Mouse (Mus musculus) limb, embryonic 14.5 days (tissue): ENCODE results near the gene Uchl3. TPM values are rescaled to one million over a fixed set of nuclear protein-coding genes. Genes with fewer than 3 reads are reported as not detected.

Source experiments
- ATAC-seq: fragments of 200-750 bp; cut with Nextera tagmentation; 2 replicates; pipeline ENCODE4 v1.8.0; 2017; ENCODE audit warnings: low read depth, moderate number of reproducible peaks, moderate TSS enrichment; ENCODE audit not compliant: low FRiP score
- DNase-seq: peaks from one replicate; pipeline ENCODE4 v3.0.0-alpha.2; 2015; ENCODE audit warnings: low spot score
- H3K27ac ChIP-seq: fragments of 300-500 bp; sonication (generic); replicated peaks from 2 replicates; pipeline ENCODE4 v1.5.1; 2014; ENCODE audit warnings: low read depth, mild to moderate bottlenecking, low read length, moderate library complexity, mixed read lengths
- H3K27me3 ChIP-seq: fragments of 300-500 bp; sonication (generic); 2 replicates; pipeline ENCODE4 v1.6.1; 2014; ENCODE audit warnings: low read length, mixed read lengths; ENCODE audit not compliant: control insufficient read depth, insufficient read depth
- H3K36me3 ChIP-seq: fragments of 300-500 bp; sonication (generic); 2 replicates; pipeline ENCODE4 v1.6.1; 2014; ENCODE audit warnings: mild to moderate bottlenecking, low read length, moderate library complexity, mixed read lengths; ENCODE audit not compliant: control insufficient read depth, insufficient read depth
- H3K4me1 ChIP-seq: fragments of 300-500 bp; sonication (generic); 2 replicates; pipeline ENCODE4 v1.6.1; 2014; ENCODE audit warnings: antibody characterized with exemption, low read length, mixed read lengths; ENCODE audit not compliant: control insufficient read depth, insufficient read depth
- H3K4me2 ChIP-seq: fragments of 300-500 bp; sonication (generic); replicated peaks from 2 replicates; pipeline ENCODE4 v1.6.1; 2014; ENCODE audit warnings: low read depth, mild to moderate bottlenecking, low read length, moderate library complexity; ENCODE audit not compliant: severe bottlenecking
- H3K4me3 ChIP-seq: fragments of 300-500 bp; sonication (generic); replicated peaks from 2 replicates; pipeline ENCODE4 v1.5.1; 2014; ENCODE audit warnings: low read length
- H3K9ac ChIP-seq: fragments of 300-500 bp; sonication (generic); 2 replicates; pipeline ENCODE4 v1.6.1; 2014; ENCODE audit warnings: mild to moderate bottlenecking, low read depth, low read length, moderate library complexity; ENCODE audit not compliant: severe bottlenecking
- H3K9me3 ChIP-seq: fragments of 300-500 bp; sonication (generic); 2 replicates; pipeline ENCODE4 v1.6.1; 2016; ENCODE audit warnings: low read length; ENCODE audit not compliant: control insufficient read depth
- POLR2A ChIP-seq: fragments of 200-500 bp; IDR thresholded peaks from 2 replicates; pipeline ENCODE4 v1.8.0; 2012; ENCODE audit warnings: inconsistent platforms, mild to moderate bottlenecking, moderate library complexity, borderline replicate concordance; ENCODE audit not compliant: insufficient read depth, insufficient read length; ENCODE audit errors: extremely low read depth
- WGBS: fragments of 180-500 bp; shearing (Covaris S2); extraction: QIAGEN DNeasy Blood & Tissue Kit; methylation state at CpG from one replicate; pipeline ENCODE4 v1.1.7; 2014; 5-methylcytosine and 5-hydroxymethylcytosine counted together
- polyA plus RNA-seq, 2 experiments: library from polyadenylated mRNA; depleted of rRNA in 1 of 2; stranded (reverse) in 1 of 2; unstranded in 1 of 2; fragments of >200 nt; fragmentation: Nextera tagmentation in 1 of 2; extraction: Ambion mirVana in 1 of 2; gene quantifications; 2 replicates each; pipeline versions ENCODE4 v1.2.1 to v1.2.3; 2012 to 2014

Gene Uchl3
- 41.4 and 61.5 TPM in 2 replicates for polyA plus RNA-seq (2012; rRNA removed)
- polyA plus RNA-seq (2014; fragmentation: Nextera tagmentation; extraction: Ambion mirVana) = 112 and 115 TPM in 2 replicates

DNA sequence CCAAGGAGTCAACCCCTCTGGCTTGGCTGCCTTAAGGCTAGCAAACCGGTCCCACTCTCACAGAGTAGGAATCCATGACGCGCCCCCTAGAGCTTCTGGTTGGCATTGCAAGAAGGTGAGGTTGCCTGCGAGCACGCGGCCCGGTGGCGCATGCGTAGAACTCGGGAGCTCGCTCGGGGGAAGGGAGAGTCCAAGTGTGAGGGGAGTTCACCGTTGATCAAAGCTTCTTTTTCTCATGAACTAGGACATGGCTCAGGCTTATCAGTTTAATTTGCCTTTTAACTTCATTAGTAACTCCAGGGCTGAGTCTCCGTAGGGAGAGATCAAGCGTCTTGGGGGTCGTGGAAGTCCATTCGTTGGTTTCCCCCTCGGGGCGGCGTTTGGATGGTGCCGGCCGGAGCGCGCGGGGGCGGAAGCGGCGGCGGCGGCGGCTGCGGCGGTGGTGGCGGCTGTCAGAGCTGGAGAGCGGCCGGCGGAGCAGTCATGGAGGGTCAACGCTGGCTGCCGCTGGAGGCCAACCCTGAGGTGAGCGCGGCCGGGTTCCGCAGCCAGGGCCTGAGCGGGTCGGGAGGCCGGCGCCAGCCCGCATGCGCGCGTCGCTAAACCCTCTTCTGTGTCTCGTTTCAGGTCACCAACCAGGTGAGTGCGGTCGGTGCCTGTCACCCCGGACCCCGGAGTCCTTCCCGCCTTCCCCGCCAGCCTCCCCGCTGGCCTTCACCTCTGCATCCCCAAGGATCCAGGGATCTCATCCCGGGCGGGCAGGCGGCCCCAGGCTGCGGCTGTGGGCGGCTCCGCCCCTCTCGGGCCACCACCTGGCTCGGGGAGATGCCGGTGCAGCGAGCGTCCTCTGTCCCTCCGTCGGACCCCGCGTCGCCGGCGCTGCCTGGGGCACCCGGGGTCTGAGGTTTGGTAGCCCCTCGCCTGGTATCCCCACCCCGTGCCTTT lies at the start of gene Uchl3:
Gene Uchl3, plus strand, starts transcription at position 387 of the 945 bp plus-strand sequence.
- Histone ChIP-seq H3K9me3 (no peaks in the 10 kb centered on the region), H3K9ac (peak within 1 kb of the TSS; percentile 80), H3K4me3 (peak within 1 kb of the TSS; percentile 97), H3K27ac (peak within 1 kb of the TSS; percentile 72), H3K36me3 (no peaks in the 10 kb centered on the region), H3K4me2 (peak within 1 kb of the TSS; percentile 73), H3K27me3 (no peaks in the 10 kb centered on the region), H3K4me1 (peaks cover 5% of the 10 kb centered on the region; the same call in 1 of the 2 replicates)
- ATAC-seq (peak; percentile 95), DNase-seq (peak; percentile 95)
- under 1% methylated on average over 57 of the region's 81 CpGs for WGBS
- TF ChIP-seq POLR2A = no peak

DNA sequence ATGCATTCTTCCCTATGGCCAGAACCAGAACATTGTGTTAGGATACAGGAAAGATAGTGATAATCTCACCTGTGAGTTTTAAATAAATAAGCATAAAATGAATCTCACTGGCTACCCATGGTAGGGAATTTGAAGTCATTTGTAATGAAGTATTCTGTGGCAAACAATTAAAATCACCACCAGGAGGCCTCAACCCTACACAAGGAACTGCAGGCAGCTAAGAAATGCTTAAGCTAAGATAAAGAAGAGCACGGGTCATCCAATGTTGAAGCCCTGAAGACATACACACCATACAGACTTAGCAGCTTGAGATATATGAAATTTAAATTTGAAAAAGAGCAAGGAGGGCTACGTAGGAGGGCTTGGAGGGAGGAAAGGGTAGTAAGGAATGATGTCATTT lies 47.9 kb upstream of the Uchl3 start:
- H3K36me3 ChIP-seq = no peaks in the 10 kb centered on the region
- H3K27me3 ChIP-seq = no peaks in the 10 kb centered on the region
- H3K4me1 ChIP-seq = peaks cover 5% of the 10 kb centered on the region; the same call in 1 of the 2 replicates
- no peak overlapping the region for H3K4me3 ChIP-seq
- no peak for ATAC-seq
- H3K4me2 ChIP-seq = no peak overlapping the region
- no peak overlapping the region for H3K9ac ChIP-seq
- DNase-seq = no peak
- no peak overlapping the region for H3K27ac ChIP-seq
- no peaks in the 10 kb centered on the region for H3K9me3 ChIP-seq
- TF ChIP-seq POLR2A = no peak
- WGBS = 79% methylated on average over 2 of the region's 2 CpGs

DNA sequence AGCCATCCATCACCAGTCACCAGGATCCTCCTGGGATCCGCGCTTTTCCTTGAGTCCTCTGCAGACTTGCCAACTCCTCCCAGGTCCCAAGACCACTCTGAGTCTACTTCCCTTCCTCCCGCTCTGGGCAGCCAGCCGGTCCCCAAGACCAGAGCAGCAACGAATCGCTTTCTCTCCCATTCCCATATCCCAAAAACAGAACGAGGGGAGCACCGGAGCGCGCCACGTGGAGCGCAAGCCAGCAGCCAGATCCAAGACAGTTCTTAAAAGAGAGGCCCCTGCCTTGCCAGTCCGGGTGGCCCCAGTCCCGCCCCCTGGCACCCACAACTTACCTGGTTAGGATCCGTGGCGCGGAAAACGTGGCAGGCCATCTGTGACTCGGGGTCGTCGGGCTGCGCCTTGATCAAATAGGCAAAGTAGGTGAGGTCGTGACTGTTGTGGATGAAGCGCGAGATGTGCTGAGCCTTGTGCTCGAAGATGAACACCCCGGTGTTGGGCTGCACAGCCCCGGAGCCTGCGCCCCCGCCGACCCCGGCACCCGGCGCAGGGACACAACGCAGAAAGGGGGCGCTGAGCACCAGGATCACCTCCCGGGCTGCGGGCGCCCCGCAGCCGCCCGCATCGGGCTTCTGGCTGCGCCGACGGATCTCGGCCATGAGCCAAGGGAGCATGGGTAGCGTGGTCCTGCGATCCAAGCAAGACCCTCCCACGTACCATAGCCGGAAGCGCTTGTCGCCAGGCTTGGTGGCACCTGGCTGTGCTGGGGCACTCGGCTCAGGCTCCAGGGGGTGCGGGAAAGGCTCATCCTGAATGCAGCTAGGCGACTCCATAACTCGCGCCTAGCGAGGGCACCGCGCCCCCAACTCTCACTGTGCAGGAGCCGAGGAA lies 45.9 kb upstream of the Uchl3 start:
- H3K4me1 ChIP-seq = peaks cover 5% of the 10 kb centered on the region; the same call in 1 of the 2 replicates
- peak overlapping the region; percentile 97 for H3K4me2 ChIP-seq
- no peak for DNase-seq
- H3K9me3 ChIP-seq = no peaks in the 10 kb centered on the region
- whole genome bisulfite sequencing = under 1% methylated on average over 48 of the region's 62 CpGs
- no peaks in the 10 kb centered on the region for H3K27me3 ChIP-seq
- TF ChIP-seq POLR2A = no peak
- peak overlapping the region; percentile 75 for H3K9ac ChIP-seq
- H3K36me3 ChIP-seq = no peaks in the 10 kb centered on the region
- peak overlapping the region; percentile 77 for H3K27ac ChIP-seq
- peak overlapping the region; percentile 76 for H3K4me3 ChIP-seq
- 0 out of 2 replicates have a peak, but pooled peaks have one; percentile 25 for ATAC-seq

DNA sequence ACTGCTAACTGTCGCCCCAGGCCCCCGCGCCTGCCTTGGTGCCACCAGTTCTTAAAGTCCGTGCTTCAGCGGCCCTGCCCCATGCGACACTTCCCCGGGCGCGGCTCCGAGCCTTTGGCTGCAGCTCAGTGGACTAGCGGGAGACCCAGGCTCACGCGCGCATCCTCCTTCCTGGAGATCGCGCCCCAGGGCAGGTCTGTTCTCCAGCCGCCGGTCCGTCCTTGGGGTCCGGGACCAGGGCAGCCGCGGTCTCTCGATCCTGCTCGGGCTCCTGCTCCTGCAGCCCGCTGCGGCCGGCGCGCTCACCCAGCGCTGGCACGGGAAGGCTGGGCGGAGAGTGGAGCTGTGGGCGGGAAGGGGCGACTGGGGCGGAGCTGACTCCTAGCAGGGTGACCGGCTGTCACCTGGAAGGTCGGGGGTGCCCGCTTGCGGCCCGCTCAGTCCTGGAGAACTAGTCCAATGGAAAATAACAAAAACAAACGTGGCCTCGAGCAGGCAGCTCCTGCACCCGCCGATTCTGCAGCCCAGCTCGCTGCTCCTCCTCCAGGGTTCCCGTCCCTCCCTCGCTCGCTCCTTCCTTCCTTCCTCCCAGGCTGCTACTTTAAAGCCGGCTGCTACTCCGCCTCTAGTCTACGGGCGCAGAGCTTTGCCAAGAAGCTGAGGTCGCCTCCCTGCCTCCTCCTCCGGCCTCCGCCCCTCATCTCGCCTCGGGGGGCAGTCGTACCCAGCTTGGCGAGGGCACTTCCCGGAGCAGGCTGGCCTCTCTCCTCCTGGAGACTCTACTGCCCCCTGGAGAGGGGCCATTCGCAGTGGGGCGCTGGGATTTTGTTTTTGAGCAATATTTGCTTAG lies 45.0 kb upstream of the Uchl3 start, which contains the start of gene Tbc1d4:
Gene Tbc1d4, minus strand, starts transcription at position 673 of the 850 bp plus-strand sequence.
- H3K4me1 ChIP-seq = peaks cover 5% of the 10 kb centered on the region; the same call in 1 of the 2 replicates
- H3K27ac ChIP-seq = peak within 1 kb of the TSS; percentile 77
- no peaks in the 10 kb centered on the region for H3K9me3 ChIP-seq
- TF ChIP-seq POLR2A = peak; percentile 20; the same call in 1 of the 2 replicates
- H3K4me2 ChIP-seq = peak within 1 kb of the TSS; percentile 97
- no peaks in the 10 kb centered on the region for H3K36me3 ChIP-seq
- H3K4me3 ChIP-seq = peak within 1 kb of the TSS; percentile 76
- WGBS = 0% methylated on average over 52 of the region's 62 CpGs
- peak; percentile 84 for ATAC-seq
- peak within 1 kb of the TSS; percentile 75 for H3K9ac ChIP-seq
- DNase-seq = peak; percentile 70
- H3K27me3 ChIP-seq = no peaks in the 10 kb centered on the region
